Mouse (Mus musculus): ENCODE results near the gene Trim15.

DNA sequence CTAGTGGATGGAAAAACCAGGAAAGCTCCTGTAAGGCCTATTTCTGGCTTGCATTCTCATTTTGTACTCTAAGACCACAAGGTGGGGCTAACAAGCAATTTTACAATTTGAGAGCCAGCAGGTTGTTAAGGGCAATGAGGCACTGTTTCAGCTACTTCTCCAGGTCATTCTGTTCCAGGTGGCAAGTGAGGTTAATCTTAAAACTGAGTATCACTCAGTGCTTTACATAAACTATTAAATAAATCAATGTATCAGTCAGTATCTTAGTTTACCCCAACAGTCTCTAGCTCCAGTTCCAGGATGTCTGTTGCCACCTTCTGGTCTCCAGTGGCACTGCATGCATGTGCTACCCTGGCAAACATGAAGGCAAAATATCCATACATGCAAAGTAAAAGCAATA, 43.0 kb downstream of the Trim15 start:
- TF ChIP-seq POLR2A (IDR thresholded peaks at IDR 0.05; ENCODE audit: insufficient read depth, low read depth, low read length) = no peak
- TF ChIP-seq CTCF (IDR thresholded peaks at IDR 0.05; ENCODE audit: insufficient read depth, low read depth, low read length) = no peak

All from olfactory bulb, adult 2 months (tissue).